Mouse (Mus musculus): ENCODE results near the gene Trak1. TPM values are rescaled to one million over a fixed set of nuclear protein-coding genes. Genes with fewer than 3 reads are reported as not detected.

The Trak1 gene
- polyA plus RNA-seq, 2 experiments from 2014 or later = 9.4 to 11.2 TPM

GRCm38 (mm10) chr9:121349111-121349510 lies 51.8 kb downstream of the Trak1 start:
- no peak for ATAC-seq

- ATAC-seq = no peak
Observed at GRCm38 (mm10) chr9:121350601-121351000, 53.3 kb downstream of the Trak1 start.

- ATAC-seq = no peak
Observed at GRCm38 (mm10) chr9:121351388-121352078, 54.2 kb downstream of the Trak1 start.

GRCm38 (mm10) chr9:121352131-121352606 lies 54.9 kb downstream of the Trak1 start:
- ATAC-seq = no peak

- ATAC-seq = no peak
Observed at GRCm38 (mm10) chr9:121352726-121353125, 55.4 kb downstream of the Trak1 start.

GRCm38 (mm10) chr9:121354792-121355390 lies 57.6 kb downstream of the Trak1 start:
- peak; percentile 54 for ATAC-seq

- ATAC-seq = no peak
Observed at GRCm38 (mm10) chr9:121355431-121356141, 58.3 kb downstream of the Trak1 start.

GRCm38 (mm10) chr9:121357102-121357501 lies 59.8 kb downstream of the Trak1 start:
- ATAC-seq = no peak

- ATAC-seq = no peak
Observed at GRCm38 (mm10) chr9:121357582-121358275, 60.4 kb downstream of the Trak1 start.

GRCm38 (mm10) chr9:121358418-121358817 lies 61.1 kb downstream of the Trak1 start:
- ATAC-seq = no peak

GRCm38 (mm10) chr9:121359266-121359972 lies 62.1 kb downstream of the Trak1 start:
- ATAC-seq = no peak

- peak; percentile 47 for ATAC-seq
Observed at GRCm38 (mm10) chr9:121360327-121360954, 63.1 kb downstream of the Trak1 start.

GRCm38 (mm10) chr9:121361010-121361409 lies 63.7 kb downstream of the Trak1 start:
- peak; percentile 92 for ATAC-seq

GRCm38 (mm10) chr9:121363932-121364331 lies 66.6 kb downstream of the Trak1 start:
- ATAC-seq = no peak

GRCm38 (mm10) chr9:121366135-121366863 lies 69.0 kb downstream of the Trak1 start:
- ATAC-seq = no peak

- no peak for ATAC-seq
Observed at GRCm38 (mm10) chr9:121366864-121367245, 69.6 kb downstream of the Trak1 start.

GRCm38 (mm10) chr9:121369573-121369972 lies 72.3 kb downstream of the Trak1 start:
- ATAC-seq = no peak

- peak; percentile 34 for ATAC-seq
Observed at GRCm38 (mm10) chr9:121371346-121371891, 74.1 kb downstream of the Trak1 start.

- no peak for ATAC-seq
Observed at GRCm38 (mm10) chr9:121371946-121372646, 74.8 kb downstream of the Trak1 start.

GRCm38 (mm10) chr9:121373107-121373506 lies 75.8 kb downstream of the Trak1 start:
- ATAC-seq = no peak
